Mouse (Mus musculus): Measurements from ENCODE around the gene Lhcgr.
"Not testable (repeated sequence)": the region's sequence is repeated elsewhere in the genome, so short reads cannot be mapped to it uniquely, and the experiment has no call there.

The Lhcgr gene

GRCm38 (mm10) chr17:88791440-88792152 lies at the start of gene Lhcgr:
TSS of gene Lhcgr (minus strand) at chr17:88791990.
- DNase-seq (ENCODE audit: low read depth): no peak

- no peak for DNase-seq (ENCODE audit: low read depth)
These were observed 25.8 kb upstream of the Lhcgr start for GRCm38 (mm10) chr17:88817601-88818000.

- DNase-seq (ENCODE audit: low read depth): not testable (repeated sequence)
These were observed 21.2 kb upstream of the Lhcgr start for GRCm38 (mm10) chr17:88812943-88813342.

DNA sequence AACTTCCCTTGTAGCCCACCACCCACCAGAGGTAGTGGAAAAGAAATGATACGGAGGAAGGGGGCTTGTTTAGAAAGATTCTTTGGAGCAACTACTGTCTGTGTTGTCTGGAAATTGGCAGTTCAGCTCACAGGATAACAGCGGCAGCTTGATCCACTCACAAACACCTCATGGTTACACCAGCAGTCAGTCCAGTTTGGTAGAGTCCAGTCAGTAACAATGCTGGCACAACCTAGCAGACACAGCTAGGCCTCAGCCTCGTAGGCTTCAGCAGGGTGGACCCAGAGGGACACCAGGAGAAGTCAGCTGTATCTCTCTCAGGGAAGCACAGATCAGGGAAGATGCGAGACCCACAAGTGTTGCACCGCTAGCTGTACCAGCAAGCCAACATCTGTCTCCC lies 19.0 kb upstream of the Lhcgr start:
- no peak for DNase-seq (ENCODE audit: low read depth)

DNA sequence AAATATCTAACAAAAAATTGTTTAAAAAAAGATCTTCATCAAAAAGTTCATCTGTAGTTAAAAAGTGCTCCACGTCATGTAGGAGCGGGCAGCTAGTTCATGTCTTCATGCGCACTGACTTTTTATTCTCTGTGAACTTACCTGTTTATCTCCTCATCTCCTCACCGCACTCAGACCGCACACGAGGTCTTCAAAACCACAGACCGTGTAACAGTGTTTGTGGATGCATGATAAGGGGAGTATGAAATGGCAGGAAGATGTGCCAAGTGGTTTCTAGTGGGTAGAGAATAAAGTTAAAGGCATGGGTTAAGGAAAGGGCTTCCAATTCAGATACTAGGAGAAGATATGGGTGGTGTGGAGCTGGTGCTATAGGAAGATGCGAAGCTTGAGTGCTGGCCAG lies 14.6 kb upstream of the Lhcgr start:
- no peak for DNase-seq (ENCODE audit: low read depth)

- no peak for DNase-seq (ENCODE audit: low read depth)
These were observed 11.7 kb upstream of the Lhcgr start for GRCm38 (mm10) chr17:88803441-88803840.

DNA sequence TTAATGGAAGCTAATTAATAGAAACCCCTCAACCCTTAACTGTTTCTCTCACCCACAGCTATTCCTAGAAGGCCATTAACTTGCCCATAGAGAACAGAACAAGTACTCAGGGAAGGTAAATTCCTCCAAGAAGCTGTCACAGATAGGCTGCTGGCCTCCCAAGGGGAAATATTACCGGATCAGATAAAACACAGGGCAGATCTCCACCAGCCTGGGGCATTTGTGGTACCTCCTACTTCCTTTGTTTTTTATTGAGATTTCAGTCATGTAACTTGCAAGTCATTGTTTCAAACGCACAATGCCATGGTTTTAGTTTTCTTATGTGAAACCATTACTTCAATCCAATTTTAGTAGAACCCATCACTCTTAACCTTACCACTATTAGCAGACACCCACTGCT lies 1.1 kb downstream of the Lhcgr start:
- DNase-seq (ENCODE audit: low read depth): no peak

GRCm38 (mm10) chr17:88788392-88788791 lies 3.4 kb downstream of the Lhcgr start:
- DNase-seq (ENCODE audit: low read depth): no peak

- no peak for DNase-seq (ENCODE audit: low read depth)
These were observed 4.9 kb downstream of the Lhcgr start for GRCm38 (mm10) chr17:88786881-88787280.

DNA sequence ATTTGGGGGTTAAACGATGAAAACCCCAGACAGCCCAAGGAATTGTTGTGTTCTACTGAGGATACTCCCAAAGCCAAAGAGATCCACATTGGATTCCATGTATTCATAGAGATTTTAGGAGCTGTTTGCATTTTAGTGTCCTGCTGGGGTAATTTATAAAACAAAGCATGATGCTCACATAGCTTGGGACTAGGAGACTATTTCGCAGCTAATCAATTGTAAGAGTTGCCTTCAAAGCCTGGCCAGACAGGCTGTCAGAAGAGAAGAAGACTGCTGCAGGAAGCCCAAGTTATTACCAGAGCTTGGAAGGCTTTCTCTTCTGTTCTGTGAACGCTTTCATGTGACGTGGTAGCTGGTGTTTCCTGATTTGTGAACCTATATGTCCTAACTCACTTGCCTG lies 5.4 kb downstream of the Lhcgr start:
- DNase-seq (ENCODE audit: low read depth): no peak

DNA sequence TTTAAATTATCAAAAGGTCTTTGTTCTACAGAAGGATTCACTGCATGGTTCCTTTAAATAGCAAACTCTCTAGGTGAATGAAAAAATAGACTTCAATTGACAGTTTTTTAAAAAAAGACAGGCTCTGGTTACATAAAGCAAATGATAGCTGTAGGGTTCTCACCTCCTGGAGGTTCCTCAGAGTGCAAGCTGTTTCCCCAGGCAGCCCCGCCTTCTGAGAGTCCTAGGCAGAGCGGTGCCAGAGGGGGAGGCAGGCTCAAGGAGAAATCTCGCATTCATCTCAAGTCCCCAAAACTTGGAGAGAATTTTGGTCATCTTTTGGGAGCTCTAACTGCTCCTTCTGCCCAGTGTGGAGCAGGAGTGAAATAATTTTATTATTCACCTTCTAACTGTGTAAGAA lies 12.6 kb downstream of the Lhcgr start:
- no peak for DNase-seq (ENCODE audit: low read depth)

DNA sequence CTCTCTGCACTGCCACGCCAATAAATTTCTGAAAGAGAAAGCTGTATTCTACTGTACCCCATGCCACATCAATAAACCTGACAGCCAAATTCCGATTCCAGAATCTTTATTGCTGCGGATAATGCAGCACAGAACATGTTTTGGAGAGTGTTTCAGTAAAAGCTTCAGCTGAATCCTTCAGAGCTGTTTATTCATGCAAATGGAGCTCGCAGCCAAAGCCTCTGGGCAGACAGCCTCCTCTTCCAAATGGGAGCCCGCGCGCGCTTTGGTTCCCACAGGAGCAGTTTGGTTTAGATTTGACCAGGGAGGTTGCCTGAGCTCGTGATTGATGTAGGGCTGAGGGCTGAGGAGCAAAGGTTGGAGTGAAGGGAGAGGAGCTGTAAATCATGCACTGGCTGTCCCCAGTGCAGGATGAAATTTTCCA lies 17.7 kb downstream of the Lhcgr start:
- DNase-seq (ENCODE audit: low read depth): no peak

- no peak for DNase-seq (ENCODE audit: low read depth)
These were observed 21.7 kb downstream of the Lhcgr start for GRCm38 (mm10) chr17:88770081-88770480.

- DNase-seq (ENCODE audit: low read depth): no peak
These were observed 22.4 kb downstream of the Lhcgr start for GRCm38 (mm10) chr17:88769283-88769859.

DNA sequence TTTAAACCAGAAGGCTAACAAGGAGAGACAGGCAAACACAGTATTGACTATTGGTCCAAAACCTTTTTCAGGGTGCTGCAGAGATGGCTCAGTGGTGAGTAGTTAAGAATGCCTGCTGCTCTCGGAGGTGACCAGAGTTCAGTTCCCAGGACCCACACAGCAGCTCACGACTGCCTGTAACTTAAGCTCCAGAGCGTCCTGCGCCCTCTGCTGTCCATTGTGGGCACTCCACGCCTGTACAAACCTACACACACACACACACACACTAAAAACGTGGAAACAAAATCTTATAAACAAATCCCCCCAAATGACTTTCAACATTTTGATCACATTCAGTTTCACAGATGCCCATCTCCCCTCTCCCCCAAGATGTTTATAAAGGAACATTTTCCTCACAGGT lies 24.9 kb downstream of the Lhcgr start:
- DNase-seq (ENCODE audit: low read depth): no peak

GRCm38 (mm10) chr17:88764136-88764485 lies 27.7 kb downstream of the Lhcgr start:
- DNase-seq (ENCODE audit: low read depth): no peak

GRCm38 (mm10) chr17:88763396-88764135 lies 28.2 kb downstream of the Lhcgr start:
- no peak for DNase-seq (ENCODE audit: low read depth)

DNA sequence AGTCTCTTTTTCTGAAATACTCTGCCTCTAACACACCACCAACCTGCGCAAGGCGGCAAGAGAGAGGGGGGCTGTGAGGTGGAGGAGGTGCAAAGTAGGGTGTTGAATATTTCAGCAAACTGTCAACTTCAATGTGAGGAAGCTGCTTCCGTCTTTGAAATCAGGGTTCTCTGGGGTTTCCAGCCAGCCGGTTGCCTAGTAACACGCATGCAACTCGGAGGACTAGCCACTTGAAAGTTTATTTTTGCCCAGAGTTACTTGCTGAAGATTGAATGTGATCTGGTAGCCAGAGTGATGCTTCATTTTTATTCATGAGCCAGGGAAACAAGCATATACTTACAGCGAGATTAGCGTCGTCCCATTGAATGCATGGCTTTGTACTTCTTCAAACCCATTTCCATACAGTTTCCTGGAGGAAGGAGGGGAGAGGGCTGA lies 33.8 kb downstream of the Lhcgr start:
- DNase-seq (ENCODE audit: low read depth): peak; percentile 80

DNA sequence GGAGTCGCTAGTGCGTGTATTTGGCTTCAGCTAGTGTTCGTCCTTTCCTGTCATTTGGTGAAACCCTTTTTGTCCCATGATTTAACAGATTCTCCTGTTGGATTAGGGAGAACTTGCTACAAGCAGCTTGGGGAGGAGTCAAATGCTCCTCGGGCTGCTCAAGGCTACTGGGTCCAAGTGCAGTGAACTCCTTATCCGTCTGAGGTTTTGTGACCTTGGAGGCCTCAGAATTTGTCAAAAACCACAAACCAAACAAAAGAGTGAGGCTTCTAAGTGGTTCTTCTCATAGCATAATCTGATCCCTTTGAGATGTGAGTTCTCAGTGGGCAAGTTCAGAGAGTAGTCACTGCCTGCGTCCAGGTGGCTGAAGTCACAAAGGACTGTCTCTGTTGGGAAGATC lies 36.0 kb downstream of the Lhcgr start:
- peak; percentile 46 for DNase-seq (ENCODE audit: low read depth)

DNA sequence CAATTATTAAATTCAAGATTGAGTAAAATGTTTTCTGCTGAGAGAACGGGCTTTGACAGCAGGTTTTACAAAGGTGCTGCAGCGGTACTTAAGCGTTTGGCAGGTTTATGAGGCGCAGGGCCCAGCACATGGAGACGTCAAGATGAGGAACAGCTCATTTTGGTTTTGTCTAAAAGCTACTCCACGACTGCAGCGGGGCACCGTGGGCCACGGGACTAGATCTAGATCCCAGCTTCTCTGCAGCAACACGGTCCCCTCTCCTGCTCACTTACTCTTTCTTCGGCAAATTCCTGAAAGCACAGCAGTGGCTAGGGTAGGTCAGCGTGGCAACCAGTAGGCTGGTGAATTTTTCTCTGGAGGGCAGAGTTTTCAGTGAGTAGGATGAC lies 38.3 kb downstream of the Lhcgr start:
- no peak for DNase-seq (ENCODE audit: low read depth)

GRCm38 (mm10) chr17:88752827-88753471 lies 38.8 kb downstream of the Lhcgr start:
- peak; percentile 83 for DNase-seq (ENCODE audit: low read depth)

DNA sequence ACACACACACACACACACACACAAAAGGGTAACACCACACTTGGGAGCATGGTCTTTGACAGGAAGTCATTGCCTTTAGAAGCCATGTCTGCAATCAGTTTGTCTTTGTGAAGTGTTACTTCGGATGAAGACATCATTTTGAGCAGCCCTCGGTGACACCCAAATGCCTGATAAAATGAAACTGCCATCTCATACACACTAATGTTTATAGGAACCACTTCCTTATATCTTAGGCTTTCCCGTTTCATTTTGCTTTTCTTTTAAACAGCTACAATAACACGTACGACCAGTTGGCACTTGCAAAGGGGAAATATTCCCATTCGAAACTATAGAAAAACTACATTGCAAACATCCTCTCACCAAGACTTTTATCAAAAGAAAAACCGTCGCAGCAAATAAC lies 42.1 kb downstream of the Lhcgr start:
- no peak for DNase-seq (ENCODE audit: low read depth)

GRCm38 (mm10) chr17:88706231-88706649 lies 85.5 kb downstream of the Lhcgr start:
- no peak for DNase-seq (ENCODE audit: low read depth)
